8 mouse cellular contexts compared by ENCODE assay signal in genomic region chr5:125392977-125393621, GRCm38 (mm10). TPM values are rescaled to one million over a fixed set of nuclear protein-coding genes. Genes with fewer than 3 reads are reported as not detected.
A peak's percentile ranks its signal among the peaks of the same experiment; 100 is the strongest.
DNase-seq lines count a peak whose midpoint lies in the region; ATAC-seq and TF ChIP-seq lines count a peak whose summit lies in the region.

No protein-coding gene starts in this region.

- TF ChIP-seq POLR2A in cortical plate, adult 2 months (IDR thresholded peaks at IDR 0.05; ENCODE audit: extremely low read depth, insufficient read depth, low read length) = peak; percentile 53

- peak; percentile 94 to 97 for DNase-seq in gastrocnemius, adult 8-10 months (ENCODE audit: low spot score in 2 of 2)
- peak; percentile 87 for DNase-seq in hindlimb bud, embryonic 11.5 days (ENCODE audit: extremely low spot score, low read depth, low spot score)
- peak; percentile 95 to 96 for DNase-seq in left cerebral cortex, adult 8-10 months (ENCODE audit: low spot score in 2 of 2)
- DNase-seq in right cerebral cortex, postnatal 10 days (ENCODE audit: low spot score in 2 of 2) = peak; percentile 98
- DNase-seq in urinary bladder, postnatal 25 days (ENCODE audit: low spot score) = peak; percentile 95

- peaks cover 6% of the 10 kb centered on the region for H3K27me3 ChIP-seq in megakaryocyte, embryonic 14.5 days (replicated peaks)

- TF ChIP-seq CTCF in cortical plate, adult 2 months (IDR thresholded peaks at IDR 0.05; ENCODE audit: extremely low read depth, insufficient read depth, low read length) = no peak

- peak overlapping the region; percentile 17 for H3K4me3 ChIP-seq in cortical plate, adult 2 months (ENCODE audit: insufficient read depth, low read length)
- peak overlapping the region; percentile 92 for H3K4me3 ChIP-seq in megakaryocyte, embryonic 14.5 days (replicated peaks)

- H3K9me3 ChIP-seq in megakaryocyte, embryonic 14.5 days = 0 out of 2 replicates have a peak, but pooled peaks cover 4% of the 10 kb centered on the region

- peaks cover 4% of the 10 kb centered on the region; the same call in 1 of the 2 replicates for H3K4me1 ChIP-seq in cortical plate, adult 2 months (ENCODE audit: control insufficient read depth, insufficient read depth, low read length)
- peaks cover 48% of the 10 kb centered on the region for H3K4me1 ChIP-seq in megakaryocyte, embryonic 14.5 days

- peak overlapping the region; percentile 100 for H3K27ac ChIP-seq in cortical plate, adult 2 months (ENCODE audit: insufficient read depth, low read length)

- peaks cover 9% of the 10 kb centered on the region for H3K36me3 ChIP-seq in megakaryocyte, embryonic 14.5 days (replicated peaks; ENCODE audit: low read length)

- peak; percentile 63 for ATAC-seq in activated CD4-positive, CD25-positive, alpha-beta regulatory T cell, adult 4 months

RNA-seq across cellular contexts. Expression of gene Ubc, which starts 3.1 kb away (rescaled TPM):
- 1,000 to 10,000 TPM in 1 of 2 experiments, 100 to 1,000 TPM in 1; 706 to 1,210 TPM for polyA plus RNA-seq in activated CD4-positive, CD25-positive, alpha-beta regulatory T cell, adult 4 months (2017; shearing (Covaris generic))
- 769 and 804 TPM in 2 replicates for polyA plus RNA-seq in cortical plate, adult 2 months (2012; rRNA removed)
- 1,000 to 10,000 TPM; 1,167 to 1,677 (median 1,560) TPM for total RNA-seq in gastrocnemius, adult 8-10 months (2022)
- 100 to 1,000 TPM; 799 to 904 (median 900) TPM for total RNA-seq in left cerebral cortex, adult 8-10 months (2022)
- polyA plus RNA-seq in megakaryocyte, embryonic 14.5 days (2012; ENCODE audit: insufficient read depth, low replicate concordance) = 71.3 and 127 TPM in 2 replicates

RNA-seq across cellular contexts. Expression of gene Gm10382, which starts 4.0 kb away (rescaled TPM):
- polyA plus RNA-seq in activated CD4-positive, CD25-positive, alpha-beta regulatory T cell, adult 4 months (2017; shearing (Covaris generic)) = 1 to 10 TPM in 1 of 2 experiments, under 1 TPM in 1; 0.68 to 1.1 TPM
- 0.21 and 0.36 TPM in 2 replicates for polyA plus RNA-seq in cortical plate, adult 2 months (2012; rRNA removed)
- total RNA-seq in gastrocnemius, adult 8-10 months (2022) = under 1 TPM in 2 of 4 experiments, not detected in 2; 0.31 to 0.34 TPM
- total RNA-seq in left cerebral cortex, adult 8-10 months (2022) = under 1 TPM in 2 of 4 experiments, not detected in 2; 0.39 to 0.51 TPM
- 0.53 and 1.9 TPM in 2 replicates for polyA plus RNA-seq in megakaryocyte, embryonic 14.5 days (2012; ENCODE audit: insufficient read depth, low replicate concordance)

RNA-seq across cellular contexts. Expression of gene Dhx37, which starts 40.8 kb away (rescaled TPM):
- 10 to 100 TPM in 1 of 2 experiments, 1 to 10 TPM in 1; 6.1 to 13.8 TPM for polyA plus RNA-seq in activated CD4-positive, CD25-positive, alpha-beta regulatory T cell, adult 4 months (2017; shearing (Covaris generic))
- polyA plus RNA-seq in cortical plate, adult 2 months (2012; rRNA removed) = 16.2 and 16.9 TPM in 2 replicates
- 1 to 10 TPM; 4.4 to 5.1 (median 4.8) TPM for total RNA-seq in gastrocnemius, adult 8-10 months (2022)
- 10 to 100 TPM in 3 of 4 experiments, 1 to 10 TPM in 1; 9.4 to 12.9 (median 11.7) TPM for total RNA-seq in left cerebral cortex, adult 8-10 months (2022)
- polyA plus RNA-seq in megakaryocyte, embryonic 14.5 days (2012; ENCODE audit: insufficient read depth, low replicate concordance) = 14.4 and 23.5 TPM in 2 replicates

RNA-seq across cellular contexts. Expression of gene Bri3bp, which starts 48.3 kb away (rescaled TPM):
- 10 to 100 TPM; 13.7 to 14.3 TPM for polyA plus RNA-seq in activated CD4-positive, CD25-positive, alpha-beta regulatory T cell, adult 4 months (2017; shearing (Covaris generic))
- 34.8 and 36.3 TPM in 2 replicates for polyA plus RNA-seq in cortical plate, adult 2 months (2012; rRNA removed)
- total RNA-seq in gastrocnemius, adult 8-10 months (2022) = 1 to 10 TPM; 3.0 to 4.6 (median 4.1) TPM
- 10 to 100 TPM; 81.9 to 94.4 (median 86.6) TPM for total RNA-seq in left cerebral cortex, adult 8-10 months (2022)
- 36.3 and 36.5 TPM in 2 replicates for polyA plus RNA-seq in megakaryocyte, embryonic 14.5 days (2012; ENCODE audit: insufficient read depth, low replicate concordance)

RNA-seq across cellular contexts. Expression of gene Scarb1, which starts 52.2 kb away (rescaled TPM):
- polyA plus RNA-seq in activated CD4-positive, CD25-positive, alpha-beta regulatory T cell, adult 4 months (2017; shearing (Covaris generic)) = 1 to 10 TPM; 8.8 to 9.4 TPM
- 32.6 and 33.8 TPM in 2 replicates for polyA plus RNA-seq in cortical plate, adult 2 months (2012; rRNA removed)
- 10 to 100 TPM; 11.1 to 19.0 (median 13.3) TPM for total RNA-seq in gastrocnemius, adult 8-10 months (2022)
- 10 to 100 TPM; 28.6 to 34.9 (median 30.0) TPM for total RNA-seq in left cerebral cortex, adult 8-10 months (2022)
- 138 and 186 TPM in 2 replicates for polyA plus RNA-seq in megakaryocyte, embryonic 14.5 days (2012; ENCODE audit: insufficient read depth, low replicate concordance)

Comparison
In these comparisons a context has a peak if more than half of its experiments do, and no peak if none do; other contexts are left out.
1. Peak in every context shown above with its lines: DNase-seq, ATAC-seq, H3K4me3 ChIP-seq and H3K27ac ChIP-seq.